Mouse (Mus musculus) left cerebral cortex, postnatal 25 days (tissue): ENCODE data around the gene Susd4. TPM values are rescaled to one million over a fixed set of nuclear protein-coding genes. Genes with fewer than 3 reads are reported as not detected.
A peak's percentile ranks its signal among the peaks of the same experiment; 100 is the strongest.

Experiments
- DNase-seq, 2 experiments: peaks; one replicate each; pipeline ENCODE4 v3.0.0; 2022; ENCODE audit warnings: low spot score in 2 of 2, mixed read lengths in 1 of 2
- intact Hi-C: fragments of 180-260 bp; cut with DNase I; formaldehyde crosslinking; loops from one replicate; pipeline ENCODE4 v1.15.1; 2025
- total RNA-seq, 2 experiments: library from RNA; stranded (reverse); gene quantifications; 2 replicates each; pipeline ENCODE4 v1.2.3; 2021

Gene Susd4
- total RNA-seq, 2 experiments from 2014 or later = 104 to 108 TPM

DNA sequence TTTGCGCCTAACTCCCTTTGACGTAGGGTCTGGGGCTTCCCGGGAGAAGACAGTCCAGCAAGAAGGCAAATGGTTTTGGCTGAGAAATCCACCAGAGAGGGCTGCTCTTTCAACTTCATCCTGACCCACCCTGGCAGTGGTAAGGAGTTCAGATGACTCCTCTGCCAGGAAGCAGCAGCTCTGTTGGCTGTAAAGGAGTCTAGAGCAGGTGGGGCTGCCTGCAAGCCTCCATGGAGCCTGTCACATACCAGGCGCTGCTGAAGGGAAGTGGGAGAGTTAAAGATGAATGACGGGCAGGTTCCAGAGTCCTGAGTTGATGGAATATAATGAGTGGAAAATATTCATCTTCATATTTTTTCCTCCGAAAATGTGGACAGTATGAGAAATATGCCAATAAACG, 20.1 kb downstream of the Susd4 start:
- no peak for DNase-seq
- intact Hi-C loops = no loop called here

DNA sequence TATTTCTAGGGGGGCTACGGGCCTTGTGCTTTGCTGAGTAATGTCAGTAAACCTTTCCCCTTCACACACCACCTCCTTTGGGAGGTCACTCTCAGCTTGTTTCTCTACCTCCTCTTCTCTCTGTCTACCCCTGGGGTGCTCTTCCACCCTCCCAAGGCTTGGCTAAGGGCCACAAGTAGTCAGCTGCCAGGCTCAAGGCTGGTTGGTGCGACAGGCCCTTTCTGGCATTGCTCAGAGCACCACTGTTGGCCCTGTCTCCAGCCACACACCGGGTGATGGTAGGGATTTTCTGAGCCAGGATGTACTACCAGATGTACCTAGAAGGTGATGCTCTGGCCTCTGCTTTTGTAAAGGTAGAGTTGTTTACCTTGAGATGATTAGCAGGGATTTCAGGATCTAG, 21.1 kb downstream of the Susd4 start:
- intact Hi-C loops = no loop called here
- DNase-seq = no peak

DNA sequence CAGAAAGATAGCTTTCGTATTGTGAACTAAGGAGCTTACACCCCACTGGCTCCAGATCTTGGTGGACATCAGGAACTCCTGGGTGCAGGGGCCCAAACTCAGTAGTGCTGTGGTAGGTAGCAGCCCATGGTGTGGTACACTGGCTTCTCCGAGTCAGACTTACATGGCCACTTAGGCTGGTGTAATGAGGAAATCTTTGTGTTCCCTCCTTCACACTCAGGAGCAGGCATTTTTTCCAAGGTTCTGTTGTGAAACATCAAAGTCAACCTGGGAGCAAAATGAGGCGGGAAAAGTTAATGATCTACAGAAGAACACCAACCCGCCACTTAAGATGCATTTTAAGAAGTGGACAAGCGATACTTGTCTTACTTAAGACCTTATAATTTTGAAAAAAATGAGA, 21.8 kb downstream of the Susd4 start:
- DNase-seq = no peak
- intact Hi-C loops = no loop called here

DNA sequence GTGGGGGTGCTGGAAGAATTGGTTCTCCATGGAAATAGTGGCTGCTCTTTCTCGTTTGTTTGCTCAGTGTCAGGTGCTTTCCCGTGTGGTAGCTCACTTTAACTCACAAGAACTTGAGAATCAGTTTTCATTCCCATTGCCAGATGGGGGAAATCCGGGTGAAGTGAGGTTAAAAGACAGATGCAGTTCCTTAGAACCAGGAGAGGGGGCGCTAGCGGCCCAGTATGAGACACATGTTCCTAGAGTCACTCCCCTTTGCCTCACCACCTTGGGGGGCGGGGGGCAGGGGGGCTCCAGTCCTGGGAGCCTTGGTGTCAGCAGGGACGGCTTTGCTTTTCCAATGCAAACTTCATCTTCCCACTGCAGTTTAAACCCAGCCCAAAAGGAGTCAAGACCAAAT, 23.4 kb downstream of the Susd4 start:
- intact Hi-C loops = no loop called here
- no peak for DNase-seq

DNA sequence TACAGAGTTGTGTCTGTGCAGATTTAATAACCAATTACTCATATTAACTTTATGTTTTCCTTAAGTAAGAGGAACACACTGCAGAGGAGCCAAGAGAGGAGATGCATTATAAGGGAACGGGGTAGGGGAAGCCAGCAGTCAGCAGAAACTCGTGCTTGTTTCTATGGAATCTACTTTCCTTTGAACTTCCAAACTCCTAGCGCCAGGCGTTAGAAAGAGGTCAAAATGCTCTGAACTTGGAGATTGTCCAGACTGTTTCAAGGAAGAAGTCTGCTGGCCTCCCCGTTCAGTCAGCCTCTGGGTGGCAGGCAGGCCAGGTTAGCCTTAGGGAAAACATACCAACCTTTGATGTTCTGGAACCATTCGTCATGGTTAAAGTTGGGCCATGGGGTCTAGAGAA, 25.2 kb downstream of the Susd4 start:
- no peak for DNase-seq
- intact Hi-C loops = no loop called here

DNA sequence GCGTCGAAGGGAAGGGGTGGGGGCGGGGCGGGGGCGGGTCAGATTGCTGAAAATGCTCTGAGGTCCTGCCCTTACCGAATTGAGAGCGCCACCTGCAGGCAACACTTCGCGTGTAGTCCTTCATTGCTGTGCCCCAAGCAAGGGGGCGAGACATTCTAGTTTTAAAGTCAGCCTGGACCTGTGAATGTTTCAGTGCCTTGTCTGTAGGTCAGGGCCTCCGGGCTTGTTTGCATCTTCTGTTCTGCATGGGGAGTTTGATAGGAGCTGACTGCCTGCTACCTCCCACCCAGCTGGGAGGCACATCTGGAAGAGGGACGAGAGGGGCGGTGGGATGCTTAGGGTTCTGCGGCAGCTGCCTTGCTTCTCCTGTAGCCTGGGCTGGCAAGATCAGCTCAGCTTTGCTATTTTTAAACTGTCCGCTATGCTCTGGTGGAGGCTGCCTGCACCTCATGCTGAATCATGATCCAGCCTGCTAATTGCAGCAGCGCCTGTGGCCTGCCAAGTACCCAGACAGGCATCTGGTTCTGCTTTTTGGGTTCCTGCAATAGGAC, 28.9 kb downstream of the Susd4 start:
- DNase-seq = peak; percentile 69 to 93
- intact Hi-C loops = loop anchor here (2.0 to 5.0 kb wide), 3 partner anchors 115 to 238 kb away; no protein-coding TSS in a partner anchor

DNA sequence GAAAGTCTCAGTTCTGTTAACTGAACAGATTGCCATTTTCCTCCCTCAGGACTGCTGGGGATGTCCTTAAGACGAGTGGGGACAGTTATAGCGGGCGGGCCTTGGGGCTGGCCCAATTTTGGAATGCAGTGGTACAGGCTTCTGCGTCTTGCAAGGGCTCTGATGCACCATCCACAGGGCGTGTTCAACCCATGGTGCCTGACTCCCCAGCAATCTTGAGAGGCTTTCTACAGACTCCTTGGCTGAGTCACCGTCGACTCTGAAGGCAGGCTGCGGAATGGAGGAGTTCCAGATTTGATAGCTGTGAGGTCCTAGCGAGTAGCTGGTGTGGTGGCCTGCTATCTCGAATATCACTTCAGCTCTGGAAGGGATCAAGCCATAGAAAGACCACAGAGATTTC, 30.6 kb downstream of the Susd4 start:
- intact Hi-C loops = loop anchor here (1.0 to 5.0 kb wide), 4 partner anchors 30 to 168 kb away; no protein-coding TSS in a partner anchor
- DNase-seq = peak; percentile 44 to 94

DNA sequence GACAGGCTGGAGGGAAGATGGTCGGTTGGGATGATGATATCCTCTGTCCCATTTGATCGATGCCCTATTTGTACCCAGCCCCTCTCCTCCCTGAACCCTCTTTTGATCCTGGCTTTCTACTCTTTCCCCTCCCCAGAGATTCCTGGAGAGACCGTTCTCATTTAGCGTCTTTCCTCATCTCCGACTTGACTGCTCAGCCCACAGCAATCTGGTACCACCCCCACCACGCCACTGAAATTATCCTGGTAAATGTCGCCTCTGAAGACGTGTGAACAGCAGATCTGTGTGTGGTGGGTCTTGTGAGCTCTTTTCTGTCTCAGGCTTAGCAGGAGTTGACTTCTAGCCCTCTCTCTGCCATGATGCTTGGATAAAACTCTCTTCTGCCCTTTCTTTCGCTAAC, 31.0 kb downstream of the Susd4 start:
- DNase-seq = peak; percentile 61 to 94
- intact Hi-C loops = loop anchor here (1.0 to 5.0 kb wide), 4 partner anchors 30 to 168 kb away; no protein-coding TSS in a partner anchor

DNA sequence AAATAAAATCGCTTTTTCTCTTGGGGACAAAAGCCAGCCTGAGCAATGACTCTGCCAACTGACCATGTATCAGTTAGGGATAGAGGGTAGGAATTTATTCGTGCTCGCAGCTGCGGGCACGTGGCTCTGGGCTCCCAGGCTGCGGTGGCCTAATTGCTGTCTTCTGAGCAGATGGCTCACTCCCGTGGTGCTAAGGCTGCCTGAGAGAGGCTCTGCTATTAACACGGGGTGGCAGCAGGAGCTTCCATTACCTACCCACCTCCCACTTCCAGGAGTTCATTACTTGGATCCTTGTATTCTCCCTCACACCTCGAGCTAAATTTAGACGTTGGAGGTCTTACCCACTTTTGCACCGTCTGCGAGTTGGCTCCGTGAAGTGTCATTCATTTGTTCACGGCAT, 33.4 kb downstream of the Susd4 start:
- intact Hi-C loops = no loop called here

DNA sequence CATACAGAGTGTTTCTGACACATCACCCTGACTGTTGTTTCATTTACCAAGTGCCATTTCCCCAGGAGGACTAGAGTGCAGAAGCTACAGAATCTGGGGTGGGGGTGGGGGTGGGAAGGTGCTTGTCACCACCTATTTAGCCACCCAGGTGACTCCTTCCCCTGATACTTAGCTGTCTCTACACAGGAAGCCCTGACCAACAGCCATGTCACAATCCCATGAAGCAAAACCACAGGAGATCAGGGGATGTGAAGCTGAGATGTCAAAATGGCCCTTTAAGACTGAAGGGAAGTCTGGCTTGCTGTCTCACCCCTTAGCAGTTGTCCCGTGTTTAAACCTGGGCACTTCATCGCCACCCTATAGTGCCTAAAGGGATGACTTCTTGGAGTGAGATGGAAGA, 37.9 kb downstream of the Susd4 start:
- intact Hi-C loops = no loop called here

More for the DNA sequence above, 33.4 kb downstream of the Susd4 start:
- DNase-seq = peak; percentile 45 to 74

DNA sequence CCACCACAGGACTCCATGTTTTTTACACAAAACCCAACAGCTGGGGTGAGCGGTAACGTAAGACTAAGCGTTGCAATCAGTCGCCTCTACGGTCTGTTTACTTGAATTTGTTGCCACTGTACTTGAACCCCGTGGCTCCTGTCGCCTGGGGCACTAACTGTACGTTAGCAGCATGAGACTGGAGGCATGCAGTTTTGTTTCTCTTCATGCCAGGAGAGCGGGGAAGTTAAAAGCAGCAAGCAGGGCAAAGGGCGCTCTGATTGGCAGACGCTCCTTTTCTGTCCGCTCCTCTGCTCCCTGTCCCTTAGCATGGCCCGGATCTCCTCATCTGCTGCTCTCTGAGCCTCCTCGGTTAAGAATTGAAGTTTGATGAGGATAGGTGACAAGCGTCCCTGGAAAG, 39.2 kb downstream of the Susd4 start:
- intact Hi-C loops = no loop called here
- DNase-seq = no peak

More for the DNA sequence above, 37.9 kb downstream of the Susd4 start:
- DNase-seq = no peak

DNA sequence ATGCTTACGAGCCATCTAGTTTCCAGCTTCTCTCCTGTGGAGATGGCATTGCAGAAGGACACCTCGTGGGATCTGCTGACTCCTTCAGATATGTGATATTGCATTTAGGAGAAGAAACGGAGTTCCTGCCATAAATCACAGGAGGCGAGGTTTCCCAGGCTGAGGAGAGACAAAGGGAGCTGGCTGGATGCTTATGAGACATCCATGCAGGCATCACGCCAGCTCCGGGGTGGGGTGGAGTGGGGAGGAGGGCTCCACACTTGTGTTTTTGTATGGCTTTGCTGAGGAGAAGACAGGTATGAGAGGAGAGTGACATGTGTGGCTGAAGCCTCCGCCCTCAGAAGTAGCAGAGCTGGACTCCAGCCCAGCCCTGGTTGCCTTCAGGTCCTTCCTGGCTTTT, 50.3 kb downstream of the Susd4 start:
- intact Hi-C loops = no loop called here
- DNase-seq = peak in 1 of 2 experiments; percentile 29

DNA sequence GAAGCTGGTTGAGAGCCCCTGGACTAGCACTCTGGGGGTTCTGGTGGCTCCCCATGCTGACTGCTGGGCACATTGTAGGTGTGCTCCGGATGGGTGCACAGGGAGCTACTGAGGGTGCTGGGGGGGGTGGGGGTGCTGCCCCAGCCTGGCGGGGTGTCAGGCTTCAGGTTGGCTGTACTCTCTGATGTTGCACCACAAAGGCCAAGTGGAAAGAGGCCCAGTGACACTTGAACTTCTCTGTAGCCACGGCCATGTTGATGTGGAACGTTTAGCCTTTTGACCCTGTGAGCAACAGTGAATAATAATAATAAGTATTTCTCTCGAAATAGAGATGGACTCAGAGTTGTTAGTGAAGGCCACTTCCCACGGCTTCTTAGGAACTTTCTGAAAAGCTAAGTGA, 50.9 kb downstream of the Susd4 start:
- DNase-seq = no peak
- intact Hi-C loops = no loop called here

DNA sequence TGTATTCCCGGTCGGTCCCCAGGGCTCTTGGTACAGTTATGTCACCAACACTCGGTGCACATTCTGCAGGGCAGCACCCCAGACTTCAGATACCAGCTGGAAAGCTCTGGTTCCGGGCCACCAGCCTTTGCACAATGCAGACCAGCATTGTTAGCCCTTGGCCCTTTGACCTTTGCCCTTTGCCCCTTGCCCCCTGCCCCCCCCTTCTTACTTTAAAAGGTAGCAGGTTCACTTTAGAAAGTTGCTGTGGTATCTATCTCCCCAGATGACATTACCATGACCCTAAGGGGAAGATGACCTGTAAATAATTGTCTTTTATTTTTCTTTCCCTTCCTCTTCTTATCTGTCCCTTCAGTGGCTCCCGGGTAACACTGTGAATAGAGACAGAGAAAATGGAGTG, 53.4 kb downstream of the Susd4 start:
- DNase-seq = no peak
- intact Hi-C loops = no loop called here

DNA sequence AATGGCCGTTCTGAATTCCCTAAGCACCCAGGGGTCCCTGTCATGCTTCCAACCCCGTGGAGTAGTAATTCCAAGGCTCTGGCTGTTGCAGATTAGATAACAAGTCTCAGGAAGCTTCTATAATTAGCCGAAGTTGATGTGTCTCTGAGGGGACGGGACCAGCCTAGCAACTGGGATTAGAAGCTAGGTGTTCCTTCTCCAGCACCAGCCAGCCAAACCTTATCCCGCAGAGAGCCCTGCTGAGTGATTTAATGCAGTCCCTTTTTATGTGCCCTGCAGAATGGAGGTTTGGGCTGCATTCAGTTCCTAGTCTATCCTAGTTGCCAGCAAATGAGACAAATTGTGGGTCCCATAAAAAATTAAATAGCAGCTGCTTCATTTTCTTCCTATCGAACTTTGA, 54.0 kb downstream of the Susd4 start:
- DNase-seq = no peak
- intact Hi-C loops = no loop called here

DNA sequence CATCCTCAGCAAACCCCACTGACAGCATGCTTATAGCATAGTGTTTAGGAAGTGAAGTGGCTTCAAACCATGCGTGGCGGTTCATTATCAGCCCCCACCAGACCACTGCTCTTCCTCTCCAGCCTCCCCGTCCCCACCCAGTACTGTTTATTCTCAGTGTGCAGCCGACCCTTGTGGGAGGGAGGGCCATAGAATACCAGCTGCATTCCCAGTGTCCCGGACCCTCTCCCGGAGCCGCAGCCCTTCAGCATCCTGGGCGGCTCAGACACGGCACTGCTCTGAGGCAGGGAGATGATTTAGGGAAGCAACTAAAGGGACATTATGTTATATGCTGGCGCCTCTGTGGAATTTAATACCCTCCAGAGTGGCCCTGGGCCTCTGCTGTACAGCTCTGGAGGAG, 55.3 kb downstream of the Susd4 start:
- DNase-seq = no peak
- intact Hi-C loops = no loop called here

DNA sequence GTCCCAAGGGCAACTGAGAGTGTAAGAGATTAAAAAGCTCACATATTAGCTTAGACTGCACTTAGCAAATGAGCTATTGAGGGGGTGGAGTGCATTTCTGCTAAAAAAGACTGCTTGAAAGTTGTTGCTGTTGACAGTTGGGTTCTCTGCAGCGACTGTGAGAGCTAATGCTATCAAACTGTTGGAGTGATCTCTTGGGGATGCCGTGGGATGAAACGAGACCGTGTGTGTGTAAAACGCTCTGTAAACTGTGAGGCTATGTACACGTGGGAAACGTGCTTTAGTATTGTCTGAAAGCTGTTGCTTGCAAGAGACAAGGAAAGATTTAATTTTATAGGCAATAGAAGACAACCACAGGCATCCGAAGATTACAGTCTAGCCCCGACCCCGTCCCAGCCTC, 59.1 kb downstream of the Susd4 start:
- intact Hi-C loops = no loop called here
- peak; percentile 20 to 25 for DNase-seq

DNA sequence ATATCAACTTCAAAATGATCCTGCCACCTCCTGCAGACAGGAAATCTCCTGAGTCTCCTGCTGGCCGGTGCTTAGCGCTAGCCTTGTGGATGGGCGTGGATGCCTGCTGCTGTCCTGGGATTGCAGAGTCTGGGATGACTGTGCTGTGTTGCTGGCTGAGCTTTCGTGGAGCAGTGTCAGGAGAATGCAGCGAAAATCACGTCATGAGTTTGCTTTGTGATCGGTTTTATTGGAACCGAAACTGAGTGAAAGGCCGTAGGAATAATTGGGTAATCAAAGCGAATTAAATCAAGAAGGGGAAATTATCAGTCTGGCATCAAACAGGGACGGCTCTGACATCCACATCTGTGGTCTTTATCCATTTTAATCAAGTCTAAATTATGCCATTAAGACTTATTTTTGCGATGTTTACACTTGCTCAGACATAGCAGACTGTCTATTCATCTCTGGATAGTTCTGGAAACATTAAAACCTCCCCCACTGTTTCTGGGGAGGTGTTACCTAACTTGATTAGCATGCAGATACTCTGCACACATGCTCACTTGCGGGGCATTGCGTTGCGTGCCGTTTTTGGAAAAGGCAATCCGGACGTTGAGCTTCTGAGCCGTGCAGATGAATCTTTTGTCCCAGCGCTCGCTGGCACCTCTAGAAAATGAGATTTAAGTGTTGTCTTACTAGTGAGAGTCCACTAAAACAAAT, 60.2 kb downstream of the Susd4 start:
- intact Hi-C loops = no loop called here
- peak; percentile 32 to 57 for DNase-seq

DNA sequence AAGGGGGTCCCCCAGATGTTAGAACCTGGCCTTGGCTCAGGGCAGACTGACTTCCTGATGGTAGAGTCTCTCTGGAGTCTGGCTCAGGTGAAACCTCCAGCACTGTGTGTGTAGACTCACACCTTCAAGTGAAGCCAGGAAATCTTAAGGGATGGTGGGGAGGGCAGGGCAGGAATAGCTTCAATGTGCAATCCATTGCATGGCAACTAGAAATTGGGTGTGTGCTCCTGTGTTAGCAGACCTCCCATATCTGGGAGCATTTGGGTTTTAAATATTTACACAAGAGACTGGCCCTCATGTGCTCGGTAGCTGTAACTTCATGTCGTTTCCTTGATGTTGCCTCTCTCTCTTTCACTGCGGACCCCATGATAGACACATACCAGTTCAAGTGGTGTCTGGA, 62.9 kb downstream of the Susd4 start:
- intact Hi-C loops = no loop called here
- no peak for DNase-seq

DNA sequence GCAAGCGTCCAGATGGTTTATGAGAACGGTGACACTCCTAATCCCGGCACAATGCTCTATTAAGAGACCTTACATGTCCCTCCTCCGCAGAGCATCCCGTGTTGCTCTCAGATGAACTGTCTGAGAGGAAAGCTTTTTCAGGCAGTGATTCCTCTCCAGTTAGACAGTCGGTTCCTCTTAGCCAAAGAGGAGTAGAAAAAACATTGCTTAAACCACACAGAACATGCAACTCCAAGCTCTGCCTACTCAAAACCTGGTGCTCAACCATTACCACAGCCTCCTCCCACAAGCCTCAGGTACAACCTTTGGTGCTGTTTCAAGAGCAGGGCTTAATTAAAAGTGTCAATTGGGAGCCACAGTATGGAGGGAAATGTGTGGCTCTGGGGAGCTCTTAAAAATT, 74.4 kb downstream of the Susd4 start:
- intact Hi-C loops = loop anchor here (2.0 kb wide), 1 partner anchor 43 kb away; no protein-coding TSS in a partner anchor
- DNase-seq = peak in 1 of 2 experiments; percentile 62

DNA sequence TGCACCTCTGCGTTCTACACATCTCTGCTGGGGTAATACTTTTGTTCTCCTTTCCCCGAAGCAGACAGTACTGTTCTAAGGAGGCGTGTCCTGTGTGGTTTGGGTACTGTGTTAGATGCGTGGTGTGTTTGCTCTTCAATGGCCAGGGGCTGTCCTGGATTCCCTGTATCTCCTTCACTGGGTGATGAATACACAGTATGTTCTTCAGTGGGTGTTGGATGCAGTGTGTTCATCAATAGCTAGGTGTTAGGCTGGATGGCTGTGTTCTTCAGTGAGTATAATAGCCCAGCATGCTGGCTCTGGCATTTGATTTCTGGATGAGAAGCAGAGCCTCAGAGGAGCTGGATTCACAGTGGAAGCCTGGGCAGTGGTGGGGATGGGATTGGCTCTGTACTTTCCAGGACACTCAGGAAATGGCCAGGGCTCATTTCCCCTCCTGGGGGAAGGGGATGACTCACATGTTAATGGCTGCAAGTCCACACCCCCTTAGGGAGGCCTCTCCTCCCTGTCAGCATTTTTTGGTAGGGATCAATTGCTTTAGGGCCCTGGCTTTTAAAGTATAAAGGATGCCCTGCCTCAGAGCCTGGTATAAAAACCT, 75.8 kb downstream of the Susd4 start:
- no peak for DNase-seq
- intact Hi-C loops = loop anchor here (2.0 kb wide), 1 partner anchor 45 kb away; no protein-coding TSS in a partner anchor
